Mouse (Mus musculus): ENCODE results near the gene Rad54l. TPM values are rescaled to one million over a fixed set of nuclear protein-coding genes. Genes with fewer than 3 reads are reported as not detected.

The Rad54l gene
- total and polyA plus RNA-seq, 2 experiments from 2014 or later = 3.8 to 7.7 TPM

GRCm38 (mm10) chr4:116140801-116141574 lies 17.5 kb upstream of the Rad54l start:
- Histone ChIP-seq H3K9ac (replicated peaks; ENCODE audit: low read depth, low read length) (no peak overlapping the region), H3K27me3 (ENCODE audit: control insufficient read depth, insufficient read depth, low read length) (0 out of 2 replicates have a peak, but pooled peaks cover 2% of the 10 kb centered on the region), H3K36me3 (replicated peaks; ENCODE audit: control insufficient read depth, insufficient read depth, low read length) (no peaks in the 10 kb centered on the region), H3K4me1 (ENCODE audit: control insufficient read depth, insufficient read depth) (peaks cover 18% of the 10 kb centered on the region; the same call in 1 of the 2 replicates), H3K27ac (ENCODE audit: low read depth) (no peak overlapping the region), H3K4me3 (ENCODE audit: low read depth, low read length) (no peak overlapping the region), H3K9me3 (replicated peaks; ENCODE audit: control insufficient read depth, low read length) (no peaks in the 10 kb centered on the region), H3K4me2 (ENCODE audit: low read depth, low read length) (no peak overlapping the region)
- TF ChIP-seq CTCF (IDR thresholded peaks at IDR 0.05; ENCODE audit: low read depth) (no peak), EP300 (IDR thresholded peaks at IDR 0.05; ENCODE audit: low read depth) (no peak)
- DNase-seq (ENCODE audit: low spot score) = no peak
- WGBS = 72% methylated on average over 7 of the region's 7 CpGs
- no peak for ATAC-seq (ENCODE audit: insufficient read depth, low read depth)

GRCm38 (mm10) chr4:116137421-116137996 lies 14.0 kb upstream of the Rad54l start:
- no peaks in the 10 kb centered on the region for H3K27me3 ChIP-seq (ENCODE audit: control insufficient read depth, insufficient read depth, low read length)
- no peak for DNase-seq (ENCODE audit: low spot score)
- no peak overlapping the region for H3K27ac ChIP-seq (ENCODE audit: low read depth)
- no peak overlapping the region for H3K4me2 ChIP-seq (ENCODE audit: low read depth, low read length)
- no peaks in the 10 kb centered on the region for H3K36me3 ChIP-seq (replicated peaks; ENCODE audit: control insufficient read depth, insufficient read depth, low read length)
- H3K9ac ChIP-seq (replicated peaks; ENCODE audit: low read depth, low read length) = no peak overlapping the region
- H3K4me3 ChIP-seq (ENCODE audit: low read depth, low read length) = no peak overlapping the region
- no peaks in the 10 kb centered on the region for H3K4me1 ChIP-seq (ENCODE audit: control insufficient read depth, insufficient read depth)
- 39% methylated on average over 13 of the region's 13 CpGs for WGBS
- no peak for ATAC-seq (ENCODE audit: insufficient read depth, low read depth)
- no peaks in the 10 kb centered on the region for H3K9me3 ChIP-seq (replicated peaks; ENCODE audit: control insufficient read depth, low read length)
- TF ChIP-seq CTCF (IDR thresholded peaks at IDR 0.05; ENCODE audit: low read depth) (no peak), EP300 (IDR thresholded peaks at IDR 0.05; ENCODE audit: low read depth) (no peak)

GRCm38 (mm10) chr4:116134990-116135389 lies 11.5 kb upstream of the Rad54l start:
- WGBS = 35% methylated on average over 2 of the region's 2 CpGs
- no peak for ATAC-seq (ENCODE audit: insufficient read depth, low read depth)
- no peak overlapping the region for H3K9ac ChIP-seq (replicated peaks; ENCODE audit: low read depth, low read length)

GRCm38 (mm10) chr4:116133126-116133525 lies 9.6 kb upstream of the Rad54l start:
- WGBS = 75% methylated on average over 4 of the region's 4 CpGs
- no peak for DNase-seq (ENCODE audit: low spot score)

More at GRCm38 (mm10) chr4:116134990-116135389, 11.5 kb upstream of the Rad54l start:
- Histone ChIP-seq H3K27ac (ENCODE audit: low read depth) (no peak overlapping the region), H3K4me1 (ENCODE audit: control insufficient read depth, insufficient read depth) (no peaks in the 10 kb centered on the region), H3K4me3 (ENCODE audit: low read depth, low read length) (no peak overlapping the region), H3K9me3 (replicated peaks; ENCODE audit: control insufficient read depth, low read length) (no peaks in the 10 kb centered on the region), H3K36me3 (replicated peaks; ENCODE audit: control insufficient read depth, insufficient read depth, low read length) (no peaks in the 10 kb centered on the region), H3K27me3 (ENCODE audit: control insufficient read depth, insufficient read depth, low read length) (no peaks in the 10 kb centered on the region), H3K4me2 (ENCODE audit: low read depth, low read length) (no peak overlapping the region)
- TF ChIP-seq EP300 (IDR thresholded peaks at IDR 0.05; ENCODE audit: low read depth) = no peak
- peak; percentile 88 for TF ChIP-seq CTCF (IDR thresholded peaks at IDR 0.05; ENCODE audit: low read depth)
- peak; percentile 75 for DNase-seq (ENCODE audit: low spot score)

GRCm38 (mm10) chr4:116127956-116128355 lies 4.5 kb upstream of the Rad54l start:
- Histone ChIP-seq H3K9ac (replicated peaks; ENCODE audit: low read depth, low read length) (no peak overlapping the region), H3K27ac (ENCODE audit: low read depth) (no peak overlapping the region), H3K9me3 (replicated peaks; ENCODE audit: control insufficient read depth, low read length) (no peaks in the 10 kb centered on the region), H3K4me3 (ENCODE audit: low read depth, low read length) (no peak overlapping the region), H3K4me1 (ENCODE audit: control insufficient read depth, insufficient read depth) (peaks cover 11% of the 10 kb centered on the region; the same call in 1 of the 2 replicates), H3K4me2 (ENCODE audit: low read depth, low read length) (no peak overlapping the region), H3K36me3 (replicated peaks; ENCODE audit: control insufficient read depth, insufficient read depth, low read length) (no peaks in the 10 kb centered on the region), H3K27me3 (ENCODE audit: control insufficient read depth, insufficient read depth, low read length) (no peaks in the 10 kb centered on the region)
- TF ChIP-seq EP300 (IDR thresholded peaks at IDR 0.05; ENCODE audit: low read depth) (no peak), CTCF (IDR thresholded peaks at IDR 0.05; ENCODE audit: low read depth) (no peak)
- WGBS = 77% methylated on average over 6 of the region's 6 CpGs
- DNase-seq (ENCODE audit: low spot score) (no peak), ATAC-seq (ENCODE audit: insufficient read depth, low read depth) (no peak)

More at GRCm38 (mm10) chr4:116133126-116133525, 9.6 kb upstream of the Rad54l start:
- TF ChIP-seq EP300 (IDR thresholded peaks at IDR 0.05; ENCODE audit: low read depth) (no peak), CTCF (IDR thresholded peaks at IDR 0.05; ENCODE audit: low read depth) (no peak)
- no peak overlapping the region for H3K27ac ChIP-seq (ENCODE audit: low read depth)
- H3K36me3 ChIP-seq (replicated peaks; ENCODE audit: control insufficient read depth, insufficient read depth, low read length) = no peaks in the 10 kb centered on the region
- H3K9ac ChIP-seq (replicated peaks; ENCODE audit: low read depth, low read length) = no peak overlapping the region
- no peak overlapping the region for H3K4me2 ChIP-seq (ENCODE audit: low read depth, low read length)
- H3K4me3 ChIP-seq (ENCODE audit: low read depth, low read length) = no peak overlapping the region
- ATAC-seq (ENCODE audit: insufficient read depth, low read depth) = no peak
- no peaks in the 10 kb centered on the region for H3K27me3 ChIP-seq (ENCODE audit: control insufficient read depth, insufficient read depth, low read length)
- H3K9me3 ChIP-seq (replicated peaks; ENCODE audit: control insufficient read depth, low read length) = no peaks in the 10 kb centered on the region
- no peaks in the 10 kb centered on the region for H3K4me1 ChIP-seq (ENCODE audit: control insufficient read depth, insufficient read depth)
